Mouse (Mus musculus) frontal cortex, adult 2 months (tissue): Measurements from ENCODE around the gene Tmem145. TPM values are rescaled to one million over a fixed set of nuclear protein-coding genes. Genes with fewer than 3 reads are reported as not detected.
"Not testable (repeated sequence)": the region's sequence is repeated elsewhere in the genome, so short reads cannot be mapped to it uniquely, and the experiment has no call there.

Experiments used
- DNase-seq, 2 experiments: peaks; one replicate each; pipeline ENCODE4 v3.0.0; 2022; ENCODE audit warnings: low spot score in 1 of 2; ENCODE audit errors: extremely low spot score in 1 of 2
- polyA plus RNA-seq: library from polyadenylated mRNA; depleted of rRNA; stranded (reverse); fragments of >200 nt; gene quantifications from 2 replicates; pipeline ENCODE4 v1.2.3, GENCODE M21; 2012; rRNA removed

The Tmem145 gene
- 74.6 and 90.4 TPM in 2 replicates for polyA plus RNA-seq

- DNase-seq, result peak in 1 of 2 experiments; percentile 40
Observed at GRCm38 (mm10) chr7:25305956-25306613, at the start of gene Tmem145. Gene Tmem145, plus strand, starts transcription at chr7:25306106.

GRCm38 (mm10) chr7:25261896-25262295 is 44.0 kb upstream of the Tmem145 start:
- DNase-seq, result no peak

- DNase-seq, result no peak
Observed at GRCm38 (mm10) chr7:25263968-25264870, 41.7 kb upstream of the Tmem145 start.

DNA sequence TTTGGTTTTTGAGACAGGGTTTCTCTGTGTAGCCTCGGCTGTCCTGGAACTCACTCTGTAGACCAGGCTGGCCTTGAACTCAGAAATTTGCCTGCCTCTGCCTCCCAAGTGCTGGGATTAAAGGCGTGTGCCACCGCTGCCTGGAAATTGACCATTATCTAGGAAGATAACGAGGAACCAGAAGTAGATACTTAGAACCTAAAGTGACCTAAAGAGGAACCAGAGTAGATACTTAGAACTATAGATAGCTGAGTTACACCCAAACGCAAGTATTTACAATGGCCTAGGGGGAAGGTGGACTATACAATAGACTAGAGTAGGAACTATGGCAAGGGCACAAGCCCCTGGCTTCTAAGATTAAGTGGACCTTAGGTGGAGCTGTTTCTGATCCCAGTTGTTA is 40.2 kb upstream of the Tmem145 start:
- not testable (repeated sequence) for DNase-seq

GRCm38 (mm10) chr7:25266180-25266962 is 39.5 kb upstream of the Tmem145 start:
- DNase-seq, result no peak

GRCm38 (mm10) chr7:25267301-25267750 is 38.6 kb upstream of the Tmem145 start, which contains the start of gene Cic:
Gene Cic, plus strand, starts transcription at chr7:25267704.
- DNase-seq, result peak; percentile 99 to 100

DNA sequence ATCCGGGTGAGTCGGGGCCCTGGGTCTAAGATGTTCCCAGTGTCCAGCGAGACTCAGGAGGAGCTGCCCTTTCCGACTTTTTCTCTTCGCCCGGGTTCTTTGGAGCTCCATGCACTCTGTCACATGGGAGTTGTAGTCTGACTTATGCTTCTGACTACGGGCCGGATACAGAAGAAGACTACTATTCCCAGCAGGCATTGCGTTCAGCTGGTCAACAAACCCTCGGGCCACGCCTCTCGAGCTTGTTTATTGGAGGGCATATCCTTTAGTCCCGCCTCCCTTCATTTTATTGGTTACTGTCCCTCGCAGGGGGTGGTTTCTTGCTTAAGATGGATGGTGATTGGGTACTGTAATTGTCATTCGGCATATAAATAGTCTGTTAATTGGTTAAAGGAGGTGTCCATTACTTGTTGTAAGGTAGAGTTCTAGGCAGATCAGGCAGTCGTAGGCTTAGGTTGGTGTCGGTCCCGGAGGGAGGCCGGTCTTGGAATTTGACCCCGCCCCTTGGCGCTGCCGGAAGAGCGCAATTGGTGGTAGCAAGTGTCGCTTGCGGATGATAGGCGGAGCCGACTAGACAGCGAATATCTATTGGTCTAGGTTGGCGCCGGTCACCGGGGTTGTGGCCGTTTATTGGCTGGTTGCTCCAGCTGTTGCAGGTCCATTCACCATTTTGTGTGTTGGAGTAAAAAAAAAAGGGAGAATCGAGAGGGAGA is 38.0 kb upstream of the Tmem145 start:
- DNase-seq, result peak; percentile 99 to 100

DNA sequence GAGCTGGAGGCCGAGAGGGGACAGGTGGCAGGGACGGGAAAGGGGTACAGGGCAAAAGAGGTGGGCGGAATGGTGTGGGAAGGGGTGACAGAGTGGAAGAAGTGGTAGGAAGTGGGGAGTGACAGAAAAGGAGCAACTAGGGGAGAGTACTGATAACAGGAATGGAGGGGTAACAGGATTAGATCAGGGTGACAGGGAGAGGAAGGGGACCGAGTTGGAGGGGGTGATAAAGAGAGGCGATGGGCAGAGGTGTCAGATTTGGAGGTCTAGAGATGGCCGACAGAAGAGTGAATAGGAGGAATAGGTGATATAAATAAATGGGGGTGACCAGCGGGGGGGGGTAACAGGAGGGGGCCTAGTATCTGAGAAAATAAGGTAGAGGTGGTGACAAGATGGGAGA is 37.3 kb upstream of the Tmem145 start:
- DNase-seq, result no peak

DNA sequence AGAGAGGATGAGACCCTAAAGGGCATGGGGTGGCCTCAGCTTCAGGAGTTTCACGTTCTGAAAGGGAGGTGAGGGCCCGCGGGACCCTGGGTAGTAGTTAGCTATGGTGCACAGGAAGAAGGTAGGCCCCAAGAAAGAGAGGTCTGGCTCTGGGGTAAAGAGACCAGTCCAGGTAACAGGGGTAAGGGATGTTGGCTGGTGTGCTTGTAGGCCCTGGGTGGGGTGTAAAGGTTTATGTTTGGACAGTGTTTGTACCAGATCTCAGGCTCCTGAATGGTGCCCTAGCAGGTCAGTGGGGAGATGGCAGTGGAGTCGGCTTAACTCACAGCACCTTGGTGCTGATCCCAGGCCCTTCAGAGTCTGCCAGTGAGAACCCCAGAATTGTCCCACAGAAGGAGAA is 36.9 kb upstream of the Tmem145 start:
- no peak for DNase-seq

- DNase-seq, result no peak
Observed at GRCm38 (mm10) chr7:25269545-25270271, 36.2 kb upstream of the Tmem145 start.

- DNase-seq, result no peak
Observed at GRCm38 (mm10) chr7:25270652-25271633, 35.0 kb upstream of the Tmem145 start.

DNA sequence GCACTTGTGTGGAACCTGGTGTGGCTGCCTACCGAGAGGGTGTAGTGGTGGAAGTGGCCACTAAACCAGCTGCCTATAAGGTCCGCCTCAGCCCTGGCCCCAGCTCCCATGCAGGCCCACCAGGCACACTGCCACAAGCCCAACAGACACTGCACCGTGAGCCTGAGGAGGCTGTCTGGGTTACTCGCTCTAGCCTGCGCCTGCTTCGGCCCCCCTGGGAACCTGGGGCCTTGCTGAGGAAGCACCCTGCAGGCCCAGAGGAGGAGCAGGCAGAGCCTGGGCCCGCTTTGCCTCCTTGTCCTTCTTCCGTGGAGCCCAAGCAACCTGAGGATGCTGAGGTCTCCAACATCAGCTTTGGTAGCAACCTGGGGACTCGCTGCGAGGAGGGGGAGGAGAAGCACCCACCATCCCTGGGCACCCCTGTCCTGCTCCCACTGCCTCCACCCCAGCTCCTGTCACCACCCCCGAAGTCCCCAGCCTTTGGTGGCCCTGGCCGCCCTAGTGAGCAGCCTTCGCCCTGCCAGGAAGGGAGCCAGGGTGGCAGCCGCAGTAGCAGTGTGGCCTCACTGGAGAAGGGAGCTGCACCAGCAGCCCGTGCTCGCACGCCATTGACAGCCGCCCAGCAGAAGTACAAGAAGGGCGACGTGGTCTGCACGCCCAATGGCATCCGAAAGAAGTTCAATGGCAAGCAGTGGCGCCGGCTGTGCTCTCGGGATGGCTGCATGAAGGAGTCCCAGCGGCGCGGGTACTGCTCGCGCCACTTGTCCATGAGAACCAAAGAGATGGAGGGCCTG is 34.1 kb upstream of the Tmem145 start:
- no peak for DNase-seq

- DNase-seq, result no peak
Observed at GRCm38 (mm10) chr7:25272445-25273258, 33.3 kb upstream of the Tmem145 start.

DNA sequence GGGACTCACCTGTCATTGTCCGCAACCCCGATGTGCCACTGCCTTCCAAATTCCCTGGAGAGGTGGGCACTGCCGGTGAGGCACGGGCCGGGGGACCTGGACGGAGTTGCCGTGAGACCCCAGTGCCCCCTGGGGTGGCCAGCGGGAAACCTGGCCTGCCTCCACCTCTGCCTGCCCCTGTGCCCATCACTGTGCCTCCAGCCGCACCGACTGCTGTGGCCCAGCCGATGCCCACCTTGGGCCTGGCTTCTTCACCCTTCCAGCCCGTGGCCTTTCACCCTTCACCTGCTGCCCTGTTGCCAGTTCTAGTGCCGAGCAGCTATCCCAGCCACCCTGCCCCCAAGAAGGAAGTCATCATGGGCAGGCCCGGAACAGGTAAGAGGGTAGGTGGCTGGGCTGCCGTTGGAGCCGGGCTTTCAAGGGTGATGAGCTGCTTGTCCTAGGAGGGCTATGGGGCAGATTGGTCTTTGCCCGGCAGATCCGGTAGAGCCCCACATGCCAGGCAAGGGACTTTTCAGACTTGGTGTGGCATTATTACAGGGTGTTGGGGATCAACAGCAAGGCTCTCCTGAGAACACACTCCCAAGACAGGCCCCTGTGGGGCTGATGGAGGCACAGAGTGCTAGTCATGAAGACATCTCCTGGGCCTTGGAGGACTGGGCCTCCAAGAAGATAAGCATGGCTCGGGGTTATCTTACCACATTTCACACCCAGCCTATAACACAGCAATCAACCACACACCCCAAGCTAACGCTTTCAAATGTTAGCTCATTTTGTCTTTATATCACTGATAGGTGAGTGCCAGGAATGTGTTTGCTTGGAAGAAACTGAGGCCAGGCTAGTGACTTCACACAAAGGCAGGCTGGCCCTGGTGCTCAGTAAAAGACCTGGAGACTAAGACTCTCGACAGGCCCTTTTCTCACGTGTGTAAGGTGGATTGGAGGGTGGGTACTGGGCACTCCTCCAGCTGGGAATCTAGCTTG is 32.4 kb upstream of the Tmem145 start:
- DNase-seq, result no peak

DNA sequence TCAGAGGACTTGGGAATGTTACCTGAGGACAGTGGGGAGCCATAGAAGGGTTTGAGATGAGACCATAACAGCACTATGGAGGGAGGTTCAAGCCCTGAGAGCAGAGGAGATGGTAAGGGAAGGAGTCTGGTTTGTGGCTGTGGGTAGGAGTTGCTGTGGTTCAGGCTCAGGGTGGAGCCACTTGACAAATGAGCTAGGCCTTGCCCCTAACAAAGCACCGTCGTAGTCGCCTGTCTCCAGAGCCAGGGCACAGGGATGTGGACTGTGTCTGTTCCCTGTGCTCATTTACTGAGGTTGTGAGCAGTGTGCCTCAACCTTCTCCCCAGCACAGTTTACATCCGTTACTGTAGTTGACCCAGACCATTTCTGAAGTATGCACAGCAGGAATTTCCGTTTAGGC is 31.3 kb upstream of the Tmem145 start:
- DNase-seq, result no peak

DNA sequence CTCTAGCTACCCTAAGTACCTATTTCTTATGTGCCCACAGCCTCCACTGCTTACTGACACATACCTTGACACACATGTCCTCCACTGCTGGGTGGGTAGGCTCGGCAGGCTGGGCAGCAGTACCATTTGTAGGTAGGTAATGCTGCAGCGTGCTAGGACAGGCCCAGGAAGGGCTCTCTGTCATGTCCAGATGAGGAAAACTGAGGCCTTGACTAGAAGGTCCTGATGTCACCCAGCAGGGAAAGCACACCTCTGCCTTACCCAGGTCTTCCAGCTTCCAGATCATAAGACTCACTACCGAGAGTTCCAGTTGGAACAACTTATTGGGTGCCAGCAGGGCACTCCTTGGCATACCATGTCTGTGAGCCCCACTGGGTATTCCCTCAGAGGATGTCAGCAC is 30.9 kb upstream of the Tmem145 start:
- DNase-seq, result no peak
